Mouse (Mus musculus) right cerebral cortex, postnatal 36 days (tissue): ENCODE measurements around the gene Atf4.

Experiments
- DNase-seq, 2 experiments: peaks; one replicate each; pipeline ENCODE4 v3.0.0; 2022; ENCODE audit warnings: low spot score in 2 of 2, mixed read lengths in 1 of 2

Atf4 gene

GRCm38 (mm10) chr15:80254847-80255645 lies at the start of gene Atf4:
TSS of gene Atf4 (plus strand) at chr15:80255184.
- DNase-seq, result peak; percentile 99

GRCm38 (mm10) chr15:80206057-80206565 lies 48.9 kb upstream of the Atf4 start:
- no peak for DNase-seq

GRCm38 (mm10) chr15:80208446-80208845 lies 46.5 kb upstream of the Atf4 start:
- no peak for DNase-seq

GRCm38 (mm10) chr15:80213688-80214087 lies 41.3 kb upstream of the Atf4 start:
- DNase-seq, result no peak

- DNase-seq, result no peak
These were observed 39.1 kb upstream of the Atf4 start for GRCm38 (mm10) chr15:80215716-80216479.

- no peak for DNase-seq
These were observed 38.5 kb upstream of the Atf4 start for GRCm38 (mm10) chr15:80216480-80216820.

- DNase-seq, result no peak
These were observed 37.5 kb upstream of the Atf4 start for GRCm38 (mm10) chr15:80217476-80217875.

GRCm38 (mm10) chr15:80219211-80219610 lies 35.8 kb upstream of the Atf4 start:
- DNase-seq, result no peak

GRCm38 (mm10) chr15:80219705-80220657 lies 35.0 kb upstream of the Atf4 start:
- no peak for DNase-seq

GRCm38 (mm10) chr15:80221031-80221430 lies 34.0 kb upstream of the Atf4 start:
- no peak for DNase-seq

- no peak for DNase-seq
These were observed 31.2 kb upstream of the Atf4 start for GRCm38 (mm10) chr15:80223751-80224150.

GRCm38 (mm10) chr15:80225208-80225607 lies 29.8 kb upstream of the Atf4 start:
- no peak for DNase-seq

- DNase-seq, result no peak
These were observed 29.2 kb upstream of the Atf4 start for GRCm38 (mm10) chr15:80225796-80226195.

- DNase-seq, result no peak
These were observed 26.7 kb upstream of the Atf4 start for GRCm38 (mm10) chr15:80228071-80228800.

- DNase-seq, result no peak
These were observed 22.7 kb upstream of the Atf4 start for GRCm38 (mm10) chr15:80232331-80232730.

GRCm38 (mm10) chr15:80233053-80233452 lies 21.9 kb upstream of the Atf4 start:
- no peak for DNase-seq

GRCm38 (mm10) chr15:80233733-80234509 lies 21.1 kb upstream of the Atf4 start, which contains the start of gene Mief1:
TSS of gene Mief1 (plus strand) at chr15:80234018.
- peak; percentile 97 to 98 for DNase-seq

- DNase-seq, result no peak
These were observed 19.4 kb upstream of the Atf4 start, which contains the start of gene AC140267.1 for GRCm38 (mm10) chr15:80235535-80235934. TSS of gene AC140267.1 (plus strand) at chr15:80235835.

GRCm38 (mm10) chr15:80248135-80248534 lies 6.8 kb upstream of the Atf4 start:
- no peak for DNase-seq

- DNase-seq, result no peak
These were observed 6.4 kb upstream of the Atf4 start for GRCm38 (mm10) chr15:80248596-80248995.
